8 mouse cellular contexts compared by ENCODE assay signal in genomic region chr11:78180081-78180761, GRCm38 (mm10). TPM values are rescaled to one million over a fixed set of nuclear protein-coding genes. Genes with fewer than 3 reads are reported as not detected.
A peak's percentile ranks its signal among the peaks of the same experiment; 100 is the strongest.
DNase-seq lines count a peak whose midpoint lies in the region; ATAC-seq and TF ChIP-seq lines count a peak whose summit lies in the region.
"Had no signal": no experiment of that assay in that cellular context is flagged by ENCODE, and none has a peak within 500 bp of the region (broad histone marks: within the 10 kb centered on the region; RNA-seq: fewer than 3 reads in every experiment).

No protein-coding gene starts in this region.

- peak overlapping the region; percentile 12; the same call in 1 of the 2 replicates for H3K9ac ChIP-seq in kidney, embryonic 15.5 days
- no peak overlapping the region; the same call in 1 of the 2 replicates for H3K9ac ChIP-seq in embryonic facial prominence, embryonic 14.5 days (ENCODE audit: low read depth, low read length)
- H3K9ac ChIP-seq in liver, postnatal 0 days (replicated peaks) = peak overlapping the region; percentile 84

- peak overlapping the region; percentile 99 for H3K27ac ChIP-seq in kidney, embryonic 15.5 days
- no peak overlapping the region for H3K27ac ChIP-seq in embryonic facial prominence, embryonic 14.5 days (replicated peaks; ENCODE audit: low read depth, low read length)
- H3K27ac ChIP-seq in liver, postnatal 0 days (ENCODE audit: low read depth) = peak overlapping the region; percentile 7; the same call in 1 of the 2 replicates

- WGBS in kidney, embryonic 15.5 days = 70% methylated on average over 6 of the region's 6 CpGs
- 73% methylated on average over 6 of the region's 6 CpGs for WGBS in embryonic facial prominence, embryonic 14.5 days
- WGBS in liver, postnatal 0 days (ENCODE audit: insufficient replicate concordance) = 52% methylated on average over 6 of the region's 6 CpGs

- no peak for DNase-seq in kidney, postnatal 14 days
- no peak for DNase-seq in G1E (ENCODE audit: low spot score)
- no peak for DNase-seq in embryonic facial prominence, embryonic 14.5 days (ENCODE audit: low spot score)
- DNase-seq in liver, postnatal 0 days = no peak
- no peak for DNase-seq in adrenal gland, adult 8-10 months
- DNase-seq in B cell, adult 2 months = no peak
- DNase-seq: adrenal gland, postnatal 10 days had no signal

- no peaks in the 10 kb centered on the region for H3K9me3 ChIP-seq in kidney, embryonic 15.5 days (replicated peaks)
- no peaks in the 10 kb centered on the region for H3K9me3 ChIP-seq in G1E (replicated peaks)
- no peaks in the 10 kb centered on the region for H3K9me3 ChIP-seq in embryonic facial prominence, embryonic 14.5 days (ENCODE audit: control insufficient read depth, low read length)
- H3K9me3 ChIP-seq in liver, postnatal 0 days (ENCODE audit: low read length) = no peaks in the 10 kb centered on the region

- no peak for TF ChIP-seq CTCF in G1E (IDR thresholded peaks at IDR 0.05; ENCODE audit: low read depth, low read length)
- no peak for TF ChIP-seq CTCF in liver, postnatal 0 days (IDR thresholded peaks at IDR 0.05; ENCODE audit: low read depth)

- peak overlapping the region; percentile 94 for H3K4me2 ChIP-seq in kidney, embryonic 15.5 days
- H3K4me2 ChIP-seq in embryonic facial prominence, embryonic 14.5 days (ENCODE audit: low read depth, low read length) = peak overlapping the region; percentile 98
- peak overlapping the region; percentile 96 for H3K4me2 ChIP-seq in liver, postnatal 0 days (ENCODE audit: low read depth, low read length)

- TF ChIP-seq EP300 in liver, postnatal 0 days (IDR thresholded peaks at IDR 0.05; ENCODE audit: low read depth) = no peak

- peaks cover 32% of the 10 kb centered on the region for H3K36me3 ChIP-seq in kidney, embryonic 15.5 days
- H3K36me3 ChIP-seq in G1E (replicated peaks) = peaks cover 41% of the 10 kb centered on the region
- peaks cover 33% of the 10 kb centered on the region for H3K36me3 ChIP-seq in embryonic facial prominence, embryonic 14.5 days (ENCODE audit: control insufficient read depth, insufficient read depth, low read length)
- peaks cover 29% of the 10 kb centered on the region for H3K36me3 ChIP-seq in liver, postnatal 0 days (replicated peaks; ENCODE audit: insufficient read depth, low read length)

- peak overlapping the region; percentile 66 for H3K4me3 ChIP-seq in kidney, embryonic 15.5 days (replicated peaks)
- peak overlapping the region; percentile 89 for H3K4me3 ChIP-seq in G1E (ENCODE audit: low read depth, low read length)
- no peak overlapping the region; the same call in 1 of the 2 replicates for H3K4me3 ChIP-seq in embryonic facial prominence, embryonic 14.5 days (ENCODE audit: low read depth, low read length)
- peak overlapping the region; percentile 81; the same call in 1 of the 2 replicates for H3K4me3 ChIP-seq in liver, postnatal 0 days (ENCODE audit: low read depth, low read length)

- ATAC-seq in kidney, embryonic 15.5 days (replicated peaks; ENCODE audit: low FRiP score) = no peak
- ATAC-seq in G1E (ENCODE audit: extremely low read depth, insufficient number of reproducible peaks, low FRiP score, poor library complexity, severe bottlenecking) = no peak
- no peak for ATAC-seq in embryonic facial prominence, embryonic 14.5 days (ENCODE audit: low read depth)
- ATAC-seq in liver, postnatal 0 days = no peak

- peaks cover 65% of the 10 kb centered on the region for H3K4me1 ChIP-seq in kidney, embryonic 15.5 days
- H3K4me1 ChIP-seq in G1E (ENCODE audit: insufficient read depth, low read depth, low read length) = peaks cover 69% of the 10 kb centered on the region
- peaks cover 24% of the 10 kb centered on the region for H3K4me1 ChIP-seq in embryonic facial prominence, embryonic 14.5 days (ENCODE audit: control insufficient read depth, insufficient read depth, low read length)
- H3K4me1 ChIP-seq in liver, postnatal 0 days (ENCODE audit: insufficient read depth) = peaks cover 38% of the 10 kb centered on the region

- H3K27me3 ChIP-seq in kidney, embryonic 15.5 days = no peaks in the 10 kb centered on the region
- H3K27me3 ChIP-seq in G1E (ENCODE audit: insufficient read depth, low read length) = no peaks in the 10 kb centered on the region
- H3K27me3 ChIP-seq in embryonic facial prominence, embryonic 14.5 days (replicated peaks; ENCODE audit: control insufficient read depth, insufficient read depth, low read length) = no peaks in the 10 kb centered on the region
- H3K27me3 ChIP-seq in liver, postnatal 0 days (ENCODE audit: insufficient read depth, low read length) = no peaks in the 10 kb centered on the region

RNA-seq across cellular contexts. Expression of gene Rpl23a, which starts 3.2 kb away (rescaled TPM):
- 1,327 and 1,492 TPM in 2 replicates for polyA plus RNA-seq in kidney, embryonic 15.5 days (2015; fragmentation: Nextera tagmentation; extraction: Ambion mirVana)
- total RNA-seq in G1E (2014; fragmentation: Nextera tagmentation) (1,467 and 1,695 TPM in 2 replicates), G1E (2017) (2,502 and 2,557 TPM in 2 replicates)
- polyA plus RNA-seq in G1E (2012) = 844 and 2,130 TPM in 2 replicates
- 1,626 and 1,746 TPM in 2 replicates for polyA plus RNA-seq in embryonic facial prominence, embryonic 14.5 days (2014; fragmentation: Nextera tagmentation; extraction: Ambion mirVana)
- polyA plus RNA-seq in liver, postnatal 0 days (2015; fragmentation: Nextera tagmentation; extraction: Ambion mirVana) = 732 and 758 TPM in 2 replicates
- total RNA-seq in adrenal gland, adult 8-10 months (2022) = 1,000 to 10,000 TPM; 1,361 to 1,741 (median 1,547) TPM

RNA-seq across cellular contexts. Expression of gene Tlcd1, which starts 3.7 kb away (rescaled TPM):
- polyA plus RNA-seq in kidney, embryonic 15.5 days (2015; fragmentation: Nextera tagmentation; extraction: Ambion mirVana) = 28.7 and 31.8 TPM in 2 replicates
- total RNA-seq in G1E (2014; fragmentation: Nextera tagmentation) = 14.7 and 15.5 TPM in 2 replicates
- total RNA-seq in G1E (2017) = 6.7 TPM in 2 replicates
- 47.8 and 59.3 TPM in 2 replicates for polyA plus RNA-seq in G1E (2012)
- polyA plus RNA-seq in embryonic facial prominence, embryonic 14.5 days (2014; fragmentation: Nextera tagmentation; extraction: Ambion mirVana) = 22.2 and 23.8 TPM in 2 replicates
- 38.2 and 40.3 TPM in 2 replicates for polyA plus RNA-seq in liver, postnatal 0 days (2015; fragmentation: Nextera tagmentation; extraction: Ambion mirVana)
- 10 to 100 TPM; 54.5 to 65.1 (median 61.2) TPM for total RNA-seq in adrenal gland, adult 8-10 months (2022)

RNA-seq across cellular contexts. Expression of gene Nek8, which starts 3.7 kb away (rescaled TPM):
- 21.1 and 25.0 TPM in 2 replicates for polyA plus RNA-seq in kidney, embryonic 15.5 days (2015; fragmentation: Nextera tagmentation; extraction: Ambion mirVana)
- total RNA-seq in G1E (2014; fragmentation: Nextera tagmentation) (7.8 and 14.8 TPM in 2 replicates), G1E (2017) (7.8 and 9.9 TPM in 2 replicates)
- polyA plus RNA-seq in G1E (2012) = 7.3 and 8.5 TPM in 2 replicates
- polyA plus RNA-seq in embryonic facial prominence, embryonic 14.5 days (2014; fragmentation: Nextera tagmentation; extraction: Ambion mirVana) = 10.8 and 12.6 TPM in 2 replicates
- 4.9 and 5.4 TPM in 2 replicates for polyA plus RNA-seq in liver, postnatal 0 days (2015; fragmentation: Nextera tagmentation; extraction: Ambion mirVana)
- total RNA-seq in adrenal gland, adult 8-10 months (2022) = 10 to 100 TPM; 10.7 to 29.6 (median 21.6) TPM

RNA-seq across cellular contexts. Expression of gene Rab34, which starts 8.0 kb away (rescaled TPM):
- 113 and 132 TPM in 2 replicates for polyA plus RNA-seq in kidney, embryonic 15.5 days (2015; fragmentation: Nextera tagmentation; extraction: Ambion mirVana)
- total RNA-seq in G1E (2014; fragmentation: Nextera tagmentation) (0.60 TPM in 1 of 2 replicates, not detected in the other), G1E (2017) (not detected in 2 replicates)
- polyA plus RNA-seq in G1E (2012) = 0.52 and 0.95 TPM in 2 replicates
- 136 and 156 TPM in 2 replicates for polyA plus RNA-seq in embryonic facial prominence, embryonic 14.5 days (2014; fragmentation: Nextera tagmentation; extraction: Ambion mirVana)
- polyA plus RNA-seq in liver, postnatal 0 days (2015; fragmentation: Nextera tagmentation; extraction: Ambion mirVana) = 26.6 and 28.9 TPM in 2 replicates
- 100 to 1,000 TPM in 2 of 4 experiments, 10 to 100 TPM in 2; 72.8 to 116 (median 98.4) TPM for total RNA-seq in adrenal gland, adult 8-10 months (2022)

RNA-seq across cellular contexts. Expression of gene Proca1, which starts 13.0 kb away (rescaled TPM):
- polyA plus RNA-seq in kidney, embryonic 15.5 days (2015; fragmentation: Nextera tagmentation; extraction: Ambion mirVana) = 3.1 and 4.3 TPM in 2 replicates
- total RNA-seq in G1E (2014; fragmentation: Nextera tagmentation) (not detected in 2 replicates), G1E (2017) (0.22 TPM in 1 of 2 replicates, not detected in the other)
- not detected in 2 replicates for polyA plus RNA-seq in G1E (2012)
- polyA plus RNA-seq in embryonic facial prominence, embryonic 14.5 days (2014; fragmentation: Nextera tagmentation; extraction: Ambion mirVana) = 2.4 and 2.7 TPM in 2 replicates
- polyA plus RNA-seq in liver, postnatal 0 days (2015; fragmentation: Nextera tagmentation; extraction: Ambion mirVana) = 0.84 and 1.00 TPM in 2 replicates
- 10 to 100 TPM; 10.1 to 12.9 (median 11.9) TPM for total RNA-seq in adrenal gland, adult 8-10 months (2022)
